Mouse (Mus musculus) ES-Bruce4 (cell line): ENCODE results near the gene Vmn2r68. TPM values are rescaled to one million over a fixed set of nuclear protein-coding genes. Genes with fewer than 3 reads are reported as not detected.

Experiments used
- H3K27ac ChIP-seq: 2 replicates; pipeline ENCODE4 v1.5.1; 2012; ENCODE audit warnings: low read length, inconsistent platforms; ENCODE audit not compliant: insufficient read depth
- H3K27me3 ChIP-seq: 2 replicates; pipeline ENCODE4 v1.6.1; 2012; ENCODE audit warnings: mild to moderate bottlenecking, low read length, inconsistent platforms; ENCODE audit not compliant: control insufficient read depth, poor library complexity, insufficient read depth, severe bottlenecking
- H3K36me3 ChIP-seq: 2 replicates; pipeline ENCODE4 v1.6.1; 2012; ENCODE audit warnings: inconsistent platforms, mild to moderate bottlenecking, low read length, moderate library complexity; ENCODE audit not compliant: control insufficient read depth, poor library complexity, insufficient read depth, severe bottlenecking
- H3K4me1 ChIP-seq: one replicate; pipeline ENCODE4 v1.8.1; 2011; ENCODE audit warnings: low read length; ENCODE audit not compliant: control insufficient read depth, insufficient read depth
- H3K4me3 ChIP-seq: 2 replicates; pipeline ENCODE4 v1.5.1; 2011; ENCODE audit warnings: low read depth, mild to moderate bottlenecking, low read length
- H3K9ac ChIP-seq: 2 replicates; pipeline ENCODE4 v1.6.1; 2012; ENCODE audit warnings: low read depth, mild to moderate bottlenecking, inconsistent platforms; ENCODE audit not compliant: poor library complexity, severe bottlenecking
- H3K9me3 ChIP-seq: replicated peaks from 2 replicates; pipeline ENCODE4 v1.6.1; 2012; ENCODE audit warnings: mild to moderate bottlenecking, low read length, inconsistent platforms; ENCODE audit not compliant: control insufficient read depth, poor library complexity, insufficient read depth, severe bottlenecking
- CTCF ChIP-seq: IDR thresholded peaks from one replicate; pipeline ENCODE4 v1.8.1; 2011; ENCODE audit warnings: low read depth, low read length
- EP300 ChIP-seq: IDR thresholded peaks from 2 replicates; pipeline ENCODE4 v1.6.1; 2011; ENCODE audit warnings: low read depth, low read length; ENCODE audit not compliant: insufficient read depth
- POLR2A ChIP-seq: IDR thresholded peaks from one replicate; pipeline ENCODE4 v1.8.1; 2011; ENCODE audit warnings: low read length; ENCODE audit not compliant: insufficient read depth
- polyA plus RNA-seq: library from polyadenylated mRNA; stranded (reverse); fragments of >200 nt; gene quantifications from 2 replicates; pipeline ENCODE4 v1.2.4, GENCODE M21; 2011; ENCODE audit warnings: low read depth; ENCODE audit not compliant: missing spikeins, insufficient read depth, insufficient read length

The Vmn2r68 gene
- not detected in 2 replicates for polyA plus RNA-seq

GRCm38 (mm10) chr7:85237683-85238082 is at the start of gene Vmn2r68:
Vmn2r68 (minus strand) TSS chr7:85237783.
- no peak for TF ChIP-seq POLR2A
- no peak for TF ChIP-seq EP300
- TF ChIP-seq CTCF: no peak
- no peaks in the 10 kb centered on the region for H3K4me1 ChIP-seq
- H3K9me3 ChIP-seq: no peaks in the 10 kb centered on the region
- H3K9ac ChIP-seq: no peak within 1 kb of the TSS
- no peaks in the 10 kb centered on the region for H3K36me3 ChIP-seq
- no peaks in the 10 kb centered on the region for H3K27me3 ChIP-seq
- no peak within 1 kb of the TSS for H3K4me3 ChIP-seq
- no peak within 1 kb of the TSS for H3K27ac ChIP-seq

Other genes with a start within 250 kb of the Vmn2r68 start
- gene Vmn2r66, start 225.5 kb downstream of the Vmn2r68 start, polyA plus RNA-seq: not detected in 2 replicates
- not detected in 2 replicates for gene Vmn2r67, start 81.8 kb downstream of the Vmn2r68 start, polyA plus RNA-seq
- not detected in 2 replicates for gene Vmn2r69, start 178.1 kb upstream of the Vmn2r68 start, polyA plus RNA-seq